9 mouse cellular contexts compared by ENCODE assay signal in genomic region chr3:92153322-92153721, GRCm38 (mm10). TPM values are rescaled to one million over a fixed set of nuclear protein-coding genes. Genes with fewer than 3 reads are reported as not detected.
DNase-seq lines count a peak whose midpoint lies in the region; ATAC-seq and TF ChIP-seq lines count a peak whose summit lies in the region.
"Had no signal": no experiment of that assay in that cellular context is flagged by ENCODE, and none has a peak within 500 bp of the region (broad histone marks: within the 10 kb centered on the region; RNA-seq: fewer than 3 reads in every experiment).

No protein-coding gene starts in this region.

- peak; percentile 3 for DNase-seq in cerebellum, adult 8-10 months
- DNase-seq in cerebellum, adult 2 months = no peak
- peak; percentile 4 for DNase-seq in thymus, postnatal 14 days
- no peak for DNase-seq in thymus, postnatal 10 days (ENCODE audit: low spot score in 2 of 2)
- DNase-seq in embryonic facial prominence, embryonic 11.5 days (ENCODE audit: low spot score) = peak; percentile 81
- peak; percentile 85 for DNase-seq in lung, embryonic 14.5 days
- peak; percentile 34 for DNase-seq in telencephalon, adult 2 months (ENCODE audit: low read depth, low spot score)

- no peak overlapping the region for H3K9ac ChIP-seq in embryonic facial prominence, embryonic 11.5 days (replicated peaks; ENCODE audit: low read length)
- no peak overlapping the region for H3K9ac ChIP-seq in kidney, embryonic 16.5 days (replicated peaks; ENCODE audit: low read length)
- H3K9ac ChIP-seq in lung, embryonic 14.5 days = no peak overlapping the region
- H3K9ac ChIP-seq: heart, embryonic 15.5 days had no signal

- H3K27ac ChIP-seq in cerebellum, adult 2 months (ENCODE audit: insufficient read depth, low read length) = no peak overlapping the region
- no peak overlapping the region for H3K27ac ChIP-seq in embryonic facial prominence, embryonic 11.5 days (replicated peaks; ENCODE audit: low read depth, low read length)
- H3K27ac ChIP-seq in kidney, embryonic 16.5 days (ENCODE audit: low read length) = no peak overlapping the region
- H3K27ac ChIP-seq in lung, embryonic 14.5 days (ENCODE audit: low read depth) = no peak overlapping the region
- H3K27ac ChIP-seq: heart, embryonic 15.5 days had no signal

- no peaks in the 10 kb centered on the region for H3K36me3 ChIP-seq in embryonic facial prominence, embryonic 11.5 days (replicated peaks; ENCODE audit: control insufficient read depth, insufficient read depth, low read depth, low read length)
- no peaks in the 10 kb centered on the region for H3K36me3 ChIP-seq in kidney, embryonic 16.5 days (ENCODE audit: insufficient read depth, low read length)
- no peaks in the 10 kb centered on the region for H3K36me3 ChIP-seq in lung, embryonic 14.5 days (ENCODE audit: insufficient read depth)
- H3K36me3 ChIP-seq: heart, embryonic 15.5 days had no signal

- TF ChIP-seq CTCF in cerebellum, adult 2 months (IDR thresholded peaks at IDR 0.05; ENCODE audit: borderline replicate concordance, insufficient read depth, low read depth, low read length) = no peak
- peak; percentile 74 for TF ChIP-seq CTCF in lung, embryonic 14.5 days (IDR thresholded peaks at IDR 0.05; ENCODE audit: low read depth)

- no peaks in the 10 kb centered on the region for H3K27me3 ChIP-seq in cerebellum, adult 2 months (ENCODE audit: control insufficient read depth, insufficient read depth, low read length)
- no peaks in the 10 kb centered on the region for H3K27me3 ChIP-seq in embryonic facial prominence, embryonic 11.5 days (ENCODE audit: control insufficient read depth, insufficient read depth, low read length)
- H3K27me3 ChIP-seq in kidney, embryonic 16.5 days (ENCODE audit: insufficient read depth, low read length) = no peaks in the 10 kb centered on the region
- H3K27me3 ChIP-seq in lung, embryonic 14.5 days (ENCODE audit: insufficient read depth, low read length) = no peaks in the 10 kb centered on the region
- H3K27me3 ChIP-seq: heart, embryonic 15.5 days had no signal

- no peaks in the 10 kb centered on the region for H3K4me1 ChIP-seq in cerebellum, adult 2 months (ENCODE audit: control insufficient read depth, insufficient read depth, low read length)
- H3K4me1 ChIP-seq in embryonic facial prominence, embryonic 11.5 days (ENCODE audit: control insufficient read depth, insufficient read depth, low read length) = no peaks in the 10 kb centered on the region
- H3K4me1 ChIP-seq in kidney, embryonic 16.5 days (ENCODE audit: insufficient read depth, low read length) = 0 out of 2 replicates have a peak, but pooled peaks cover 3% of the 10 kb centered on the region
- no peaks in the 10 kb centered on the region for H3K4me1 ChIP-seq in lung, embryonic 14.5 days (ENCODE audit: insufficient read depth)
- H3K4me1 ChIP-seq: heart, embryonic 15.5 days had no signal

- no peaks in the 10 kb centered on the region for H3K9me3 ChIP-seq in embryonic facial prominence, embryonic 11.5 days (replicated peaks; ENCODE audit: control insufficient read depth, low read length)
- H3K9me3 ChIP-seq in kidney, embryonic 16.5 days (ENCODE audit: low read length) = no peaks in the 10 kb centered on the region
- H3K9me3 ChIP-seq in lung, embryonic 14.5 days (ENCODE audit: low read depth, low read length) = no peaks in the 10 kb centered on the region
- H3K9me3 ChIP-seq: heart, embryonic 15.5 days had no signal

- no peak for TF ChIP-seq POLR2A in cerebellum, adult 2 months (IDR thresholded peaks at IDR 0.05; ENCODE audit: borderline replicate concordance, insufficient read depth, low read length)

- no peak for ATAC-seq in embryonic facial prominence, embryonic 11.5 days (replicated peaks; ENCODE audit: insufficient number of reproducible peaks, low FRiP score, low TSS enrichment, low read depth)
- peak; percentile 70 for ATAC-seq in kidney, embryonic 16.5 days (ENCODE audit: low FRiP score, low TSS enrichment)
- ATAC-seq in lung, embryonic 14.5 days (ENCODE audit: insufficient read depth) = no peak

- H3K4me2 ChIP-seq in embryonic facial prominence, embryonic 11.5 days (ENCODE audit: low read depth, low read length) = no peak overlapping the region
- no peak overlapping the region for H3K4me2 ChIP-seq in kidney, embryonic 16.5 days (replicated peaks; ENCODE audit: low read depth, low read length)
- no peak overlapping the region for H3K4me2 ChIP-seq in lung, embryonic 14.5 days
- H3K4me2 ChIP-seq: heart, embryonic 15.5 days had no signal

- H3K4me3 ChIP-seq in cerebellum, adult 2 months (replicated peaks; ENCODE audit: insufficient read depth, low read depth, low read length) = no peak overlapping the region
- no peak overlapping the region for H3K4me3 ChIP-seq in embryonic facial prominence, embryonic 11.5 days (ENCODE audit: low read depth, low read length)
- H3K4me3 ChIP-seq in kidney, embryonic 16.5 days (ENCODE audit: low read length) = no peak overlapping the region
- H3K4me3 ChIP-seq in lung, embryonic 14.5 days (ENCODE audit: low read depth, low read length) = no peak overlapping the region
- H3K4me3 ChIP-seq: heart, embryonic 15.5 days had no signal

RNA-seq across cellular contexts. Expression of gene Lelp1, which starts 10.8 kb away (rescaled TPM):
- polyA plus RNA-seq in cerebellum, adult 2 months (2012; rRNA removed) = not detected in 2 replicates
- polyA plus RNA-seq in embryonic facial prominence, embryonic 11.5 days (2014; fragmentation: Nextera tagmentation; extraction: Ambion mirVana) = not detected in 2 replicates
- polyA plus RNA-seq in kidney, embryonic 16.5 days (2015; fragmentation: Nextera tagmentation; extraction: Ambion mirVana) = not detected in 2 replicates
- not detected in 2 replicates for polyA plus RNA-seq in lung, embryonic 14.5 days (2014; fragmentation: Nextera tagmentation; extraction: Ambion mirVana)
- polyA plus RNA-seq: heart, embryonic 15.5 days had no signal

RNA-seq across cellular contexts. Expression of gene Prr9, which starts 29.6 kb away (rescaled TPM):
- polyA plus RNA-seq in cerebellum, adult 2 months (2012; rRNA removed) = not detected in 2 replicates
- polyA plus RNA-seq in embryonic facial prominence, embryonic 11.5 days (2014; fragmentation: Nextera tagmentation; extraction: Ambion mirVana) = not detected in 2 replicates
- not detected in 2 replicates for polyA plus RNA-seq in kidney, embryonic 16.5 days (2015; fragmentation: Nextera tagmentation; extraction: Ambion mirVana)
- polyA plus RNA-seq in lung, embryonic 14.5 days (2014; fragmentation: Nextera tagmentation; extraction: Ambion mirVana) = not detected in 2 replicates
- polyA plus RNA-seq: heart, embryonic 15.5 days had no signal

Comparison
In these comparisons a context has a peak if more than half of its experiments do, and no peak if none do; other contexts are left out.
1. DNase-seq: peak in cerebellum, adult 8-10 months (single experiment), thymus, postnatal 14 days (single experiment), embryonic facial prominence, embryonic 11.5 days (single experiment), lung, embryonic 14.5 days (single experiment) and telencephalon, adult 2 months (single experiment); none in cerebellum, adult 2 months (0 of 2) and thymus, postnatal 10 days (0 of 2).